Mouse (Mus musculus): ENCODE measurements around the gene Hsf4. TPM values are rescaled to one million over a fixed set of nuclear protein-coding genes. Genes with fewer than 3 reads are reported as not detected.
A peak's percentile ranks its signal among the peaks of the same experiment; 100 is the strongest.

Hsf4 gene
- total and polyA plus RNA-seq, 2 experiments from 2014 or later: 0.30 to 0.90 TPM

GRCm38 (mm10) chr8:105306146-105306691, 36.6 kb downstream of the Hsf4 start:
- no peaks in the 10 kb centered on the region for H3K27me3 ChIP-seq (ENCODE audit: insufficient read depth, low read length)
- H3K4me2 ChIP-seq (ENCODE audit: low read depth): peak overlapping the region; percentile 26; the same call in 1 of the 2 replicates
- H3K9me3 ChIP-seq (ENCODE audit: low read length): no peaks in the 10 kb centered on the region
- ATAC-seq (peak; percentile 51), DNase-seq (no peak)
- no peak overlapping the region for H3K27ac ChIP-seq (ENCODE audit: low read depth, low read length)
- 66% methylated on average over 5 of the region's 5 CpGs for WGBS
- no peak overlapping the region for H3K4me3 ChIP-seq (ENCODE audit: low read depth, low read length)
- H3K4me1 ChIP-seq (ENCODE audit: insufficient read depth): peaks cover 4% of the 10 kb centered on the region; the same call in 1 of the 2 replicates
- H3K9ac ChIP-seq: peak overlapping the region; percentile 10; the same call in 1 of the 2 replicates
- peaks cover 70% of the 10 kb centered on the region for H3K36me3 ChIP-seq (ENCODE audit: insufficient read depth)
- no peak for TF ChIP-seq CTCF (IDR thresholded peaks at IDR 0.05; ENCODE audit: low read depth)

GRCm38 (mm10) chr8:105307670-105308069, 38.1 kb downstream of the Hsf4 start:
- H3K27me3 ChIP-seq (ENCODE audit: insufficient read depth, low read length): no peaks in the 10 kb centered on the region
- no peaks in the 10 kb centered on the region for H3K9me3 ChIP-seq (ENCODE audit: low read length)
- no peak overlapping the region for H3K4me2 ChIP-seq (ENCODE audit: low read depth)
- ATAC-seq: no peak
- peaks cover 4% of the 10 kb centered on the region; the same call in 1 of the 2 replicates for H3K4me1 ChIP-seq (ENCODE audit: insufficient read depth)
- H3K4me3 ChIP-seq (ENCODE audit: low read depth, low read length): no peak overlapping the region
- H3K36me3 ChIP-seq (ENCODE audit: insufficient read depth): peaks cover 65% of the 10 kb centered on the region
- DNase-seq: no peak
- no peak overlapping the region for H3K27ac ChIP-seq (ENCODE audit: low read depth, low read length)
- no peak for TF ChIP-seq CTCF (IDR thresholded peaks at IDR 0.05; ENCODE audit: low read depth)
- WGBS: 96% methylated on average over 13 of the region's 13 CpGs
- H3K9ac ChIP-seq: no peak overlapping the region

- 92% methylated on average over 10 of the region's 10 CpGs for WGBS
- Histone ChIP-seq H3K27me3 (ENCODE audit: insufficient read depth, low read length) (no peaks in the 10 kb centered on the region), H3K9me3 (ENCODE audit: low read length) (no peaks in the 10 kb centered on the region), H3K9ac (no peak overlapping the region), H3K4me2 (ENCODE audit: low read depth) (no peak overlapping the region), H3K36me3 (ENCODE audit: insufficient read depth) (peaks cover 66% of the 10 kb centered on the region), H3K4me1 (ENCODE audit: insufficient read depth) (peaks cover 4% of the 10 kb centered on the region; the same call in 1 of the 2 replicates), H3K27ac (ENCODE audit: low read depth, low read length) (no peak overlapping the region), H3K4me3 (ENCODE audit: low read depth, low read length) (no peak overlapping the region)
- no peak for TF ChIP-seq CTCF (IDR thresholded peaks at IDR 0.05; ENCODE audit: low read depth)
- ATAC-seq (no peak), DNase-seq (no peak)
Observed at GRCm38 (mm10) chr8:105308428-105308827, 38.8 kb downstream of the Hsf4 start.

- 81% methylated on average over 15 of the region's 15 CpGs for WGBS
- Histone ChIP-seq H3K4me2 (ENCODE audit: low read depth) (no peak overlapping the region), H3K4me3 (ENCODE audit: low read depth, low read length) (no peak overlapping the region), H3K9ac (no peak overlapping the region), H3K27me3 (ENCODE audit: insufficient read depth, low read length) (no peaks in the 10 kb centered on the region), H3K9me3 (ENCODE audit: low read length) (no peaks in the 10 kb centered on the region), H3K27ac (ENCODE audit: low read depth, low read length) (no peak overlapping the region), H3K4me1 (ENCODE audit: insufficient read depth) (peaks cover 4% of the 10 kb centered on the region; the same call in 1 of the 2 replicates), H3K36me3 (ENCODE audit: insufficient read depth) (peaks cover 67% of the 10 kb centered on the region)
- DNase-seq (no peak), ATAC-seq (no peak)
- TF ChIP-seq CTCF (IDR thresholded peaks at IDR 0.05; ENCODE audit: low read depth): no peak
Observed at GRCm38 (mm10) chr8:105309142-105309847, 39.7 kb downstream of the Hsf4 start.

- ATAC-seq (no peak), DNase-seq (no peak)
- no peaks in the 10 kb centered on the region for H3K27me3 ChIP-seq (ENCODE audit: insufficient read depth, low read length)
- H3K4me3 ChIP-seq (ENCODE audit: low read depth, low read length): no peak overlapping the region
- H3K27ac ChIP-seq (ENCODE audit: low read depth, low read length): no peak overlapping the region
- no peaks in the 10 kb centered on the region for H3K9me3 ChIP-seq (ENCODE audit: low read length)
- peaks cover 68% of the 10 kb centered on the region for H3K36me3 ChIP-seq (ENCODE audit: insufficient read depth)
- WGBS: 89% methylated on average over 8 of the region's 8 CpGs
- no peak for TF ChIP-seq CTCF (IDR thresholded peaks at IDR 0.05; ENCODE audit: low read depth)
- H3K4me2 ChIP-seq (ENCODE audit: low read depth): no peak overlapping the region
- H3K4me1 ChIP-seq (ENCODE audit: insufficient read depth): peaks cover 4% of the 10 kb centered on the region; the same call in 1 of the 2 replicates
- H3K9ac ChIP-seq: no peak overlapping the region
Observed at GRCm38 (mm10) chr8:105310118-105310517, 40.5 kb downstream of the Hsf4 start.

GRCm38 (mm10) chr8:105311718-105312117, 42.1 kb downstream of the Hsf4 start:
- Histone ChIP-seq H3K27ac (ENCODE audit: low read depth, low read length) (no peak overlapping the region), H3K9me3 (ENCODE audit: low read length) (no peaks in the 10 kb centered on the region), H3K9ac (no peak overlapping the region), H3K36me3 (ENCODE audit: insufficient read depth) (peaks cover 76% of the 10 kb centered on the region), H3K4me2 (ENCODE audit: low read depth) (no peak overlapping the region), H3K27me3 (ENCODE audit: insufficient read depth, low read length) (no peaks in the 10 kb centered on the region), H3K4me3 (ENCODE audit: low read depth, low read length) (no peak overlapping the region), H3K4me1 (ENCODE audit: insufficient read depth) (no peaks in the 10 kb centered on the region)
- 0 out of 2 replicates have a peak, but pooled peaks have one; percentile 28 for TF ChIP-seq CTCF (IDR thresholded peaks at IDR 0.05; ENCODE audit: low read depth)
- no peak for DNase-seq
- 0 out of 2 replicates have a peak, but pooled peaks have one; percentile 16 for ATAC-seq
- WGBS: 89% methylated on average over 1 of the region's 1 CpGs

GRCm38 (mm10) chr8:105312891-105313481, 43.4 kb downstream of the Hsf4 start:
- Histone ChIP-seq H3K4me2 (ENCODE audit: low read depth) (no peak overlapping the region), H3K9me3 (ENCODE audit: low read length) (no peaks in the 10 kb centered on the region), H3K4me1 (ENCODE audit: insufficient read depth) (no peaks in the 10 kb centered on the region), H3K36me3 (ENCODE audit: insufficient read depth) (peaks cover 74% of the 10 kb centered on the region), H3K27ac (ENCODE audit: low read depth, low read length) (no peak overlapping the region), H3K27me3 (ENCODE audit: insufficient read depth, low read length) (no peaks in the 10 kb centered on the region), H3K9ac (no peak overlapping the region), H3K4me3 (ENCODE audit: low read depth, low read length) (no peak overlapping the region)
- WGBS: 86% methylated on average over 8 of the region's 8 CpGs
- no peak for DNase-seq
- no peak for TF ChIP-seq CTCF (IDR thresholded peaks at IDR 0.05; ENCODE audit: low read depth)
- ATAC-seq: no peak

All from forebrain, postnatal 0 days (tissue).